Mouse (Mus musculus): ENCODE data around the gene 1190005I06Rik.

Gene 1190005I06Rik

GRCm38 (mm10) chr8:120620441-120620840, 27.0 kb downstream of the 1190005I06Rik start:
- no peak for DNase-seq (ENCODE audit: low spot score in 2 of 2)

- DNase-seq (ENCODE audit: low spot score in 2 of 2): no peak
Observed at GRCm38 (mm10) chr8:120619235-120620180, 27.9 kb downstream of the 1190005I06Rik start.

- peak; percentile 51 to 59 for DNase-seq (ENCODE audit: low spot score in 2 of 2)
Observed at GRCm38 (mm10) chr8:120618110-120618509, 29.3 kb downstream of the 1190005I06Rik start.

- DNase-seq (ENCODE audit: low spot score in 2 of 2): no peak
Observed at GRCm38 (mm10) chr8:120616663-120617626, 30.5 kb downstream of the 1190005I06Rik start.

- DNase-seq (ENCODE audit: low spot score in 2 of 2): no peak
Observed at GRCm38 (mm10) chr8:120614491-120614890, 32.9 kb downstream of the 1190005I06Rik start.

- no peak for DNase-seq (ENCODE audit: low spot score in 2 of 2)
Observed at GRCm38 (mm10) chr8:120610824-120611223, 36.6 kb downstream of the 1190005I06Rik start.

- DNase-seq (ENCODE audit: low spot score in 2 of 2): peak; percentile 58 to 74
Observed at GRCm38 (mm10) chr8:120607885-120608284, 39.5 kb downstream of the 1190005I06Rik start.

GRCm38 (mm10) chr8:120607460-120607859, 40.0 kb downstream of the 1190005I06Rik start:
- no peak for DNase-seq (ENCODE audit: low spot score in 2 of 2)

- no peak for DNase-seq (ENCODE audit: low spot score in 2 of 2)
Observed at GRCm38 (mm10) chr8:120602672-120603071, 44.8 kb downstream of the 1190005I06Rik start.

GRCm38 (mm10) chr8:120599504-120599903, 47.9 kb downstream of the 1190005I06Rik start:
- DNase-seq (ENCODE audit: low spot score in 2 of 2): peak; percentile 67 to 77

GRCm38 (mm10) chr8:120598579-120598978, 48.9 kb downstream of the 1190005I06Rik start:
- no peak for DNase-seq (ENCODE audit: low spot score in 2 of 2)

GRCm38 (mm10) chr8:120595963-120596362, 51.5 kb downstream of the 1190005I06Rik start:
- peak; percentile 48 to 66 for DNase-seq (ENCODE audit: low spot score in 2 of 2)

GRCm38 (mm10) chr8:120594571-120594970, 52.9 kb downstream of the 1190005I06Rik start:
- peak in 1 of 2 experiments; percentile 36 for DNase-seq (ENCODE audit: low spot score in 2 of 2)

- DNase-seq (ENCODE audit: low spot score in 2 of 2): no peak
Observed at GRCm38 (mm10) chr8:120591587-120592292, 55.7 kb downstream of the 1190005I06Rik start.

GRCm38 (mm10) chr8:120589921-120590320, 57.5 kb downstream of the 1190005I06Rik start:
- no peak for DNase-seq (ENCODE audit: low spot score in 2 of 2)

- DNase-seq (ENCODE audit: low spot score in 2 of 2): peak; percentile 95 to 98
Observed at GRCm38 (mm10) chr8:120588908-120589771, 58.3 kb downstream of the 1190005I06Rik start, which contains the start of gene Gins2. Gene Gins2 (minus strand): TSS chr8:120589304.

- DNase-seq (ENCODE audit: low spot score in 2 of 2): no peak
Observed at GRCm38 (mm10) chr8:120585521-120585920, 61.9 kb downstream of the 1190005I06Rik start.

GRCm38 (mm10) chr8:120581811-120582210, 65.6 kb downstream of the 1190005I06Rik start:
- no peak for DNase-seq (ENCODE audit: low spot score in 2 of 2)

- DNase-seq (ENCODE audit: low spot score in 2 of 2): no peak
Observed at GRCm38 (mm10) chr8:120581329-120581728, 66.1 kb downstream of the 1190005I06Rik start.

- DNase-seq (ENCODE audit: low spot score in 2 of 2): no peak
Observed at GRCm38 (mm10) chr8:120580336-120581000, 67.0 kb downstream of the 1190005I06Rik start.
